Mouse (Mus musculus) kidney, embryonic 14.5 days (tissue): Measurements from ENCODE around the gene Iqgap2. TPM values are rescaled to one million over a fixed set of nuclear protein-coding genes. Genes with fewer than 3 reads are reported as not detected.
A peak's percentile ranks its signal among the peaks of the same experiment; 100 is the strongest.

ENCODE experiments used
- ATAC-seq: fragments of 200-750 bp; cut with Nextera tagmentation; 2 replicates; pipeline ENCODE4 v1.8.0; 2017; ENCODE audit warnings: moderate number of reproducible peaks, mild to moderate bottlenecking, moderate TSS enrichment, moderate library complexity; ENCODE audit not compliant: low FRiP score, low TSS enrichment
- H3K27ac ChIP-seq: fragments of 300-500 bp; sonication (generic); 2 replicates; pipeline ENCODE4 v1.5.1; 2014; ENCODE audit warnings: low read depth, mild to moderate bottlenecking, low read length, moderate library complexity, mixed read lengths
- H3K27me3 ChIP-seq: fragments of 300-500 bp; sonication (generic); 2 replicates; pipeline ENCODE4 v1.6.1; 2014; ENCODE audit warnings: mild to moderate bottlenecking, low read length; ENCODE audit not compliant: control insufficient read depth, insufficient read depth
- H3K36me3 ChIP-seq: fragments of 300-500 bp; sonication (generic); 2 replicates; pipeline ENCODE4 v1.6.1; 2014; ENCODE audit warnings: low read length, mixed read lengths; ENCODE audit not compliant: control insufficient read depth, insufficient read depth
- H3K4me1 ChIP-seq: fragments of 300-500 bp; sonication (generic); 2 replicates; pipeline ENCODE4 v1.6.1; 2014; ENCODE audit warnings: low read length, mixed read lengths; ENCODE audit not compliant: control insufficient read depth, insufficient read depth
- H3K4me2 ChIP-seq: fragments of 300-500 bp; sonication (generic); replicated peaks from 2 replicates; pipeline ENCODE4 v1.6.1; 2014; ENCODE audit warnings: low read depth, mild to moderate bottlenecking, low read length
- H3K4me3 ChIP-seq: fragments of 300-500 bp; sonication (generic); 2 replicates; pipeline ENCODE4 v1.5.1; 2014; ENCODE audit warnings: mild to moderate bottlenecking, low read length
- H3K9ac ChIP-seq: fragments of 300-500 bp; sonication (generic); 2 replicates; pipeline ENCODE4 v1.6.1; 2014; ENCODE audit warnings: low read depth, mild to moderate bottlenecking, low read length, moderate library complexity
- H3K9me3 ChIP-seq: fragments of 300-500 bp; sonication (generic); 2 replicates; pipeline ENCODE4 v1.6.1; 2016; ENCODE audit warnings: low read length; ENCODE audit not compliant: control insufficient read depth
- WGBS: fragments of 180-500 bp; shearing (Covaris S2); extraction: QIAGEN DNeasy Blood & Tissue Kit; methylation state at CpG from one replicate; pipeline ENCODE4 v1.1.7; 2014; 5-methylcytosine and 5-hydroxymethylcytosine counted together
- polyA plus RNA-seq: library from polyadenylated mRNA; unstranded; fragments of >200 nt; fragmentation: Nextera tagmentation; extraction: Ambion mirVana; gene quantifications from 2 replicates; pipeline ENCODE4 v1.2.1, GENCODE M21; 2014

Iqgap2 gene
- polyA plus RNA-seq, 1 experiment from 2014 or later: 11.2 TPM

DNA sequence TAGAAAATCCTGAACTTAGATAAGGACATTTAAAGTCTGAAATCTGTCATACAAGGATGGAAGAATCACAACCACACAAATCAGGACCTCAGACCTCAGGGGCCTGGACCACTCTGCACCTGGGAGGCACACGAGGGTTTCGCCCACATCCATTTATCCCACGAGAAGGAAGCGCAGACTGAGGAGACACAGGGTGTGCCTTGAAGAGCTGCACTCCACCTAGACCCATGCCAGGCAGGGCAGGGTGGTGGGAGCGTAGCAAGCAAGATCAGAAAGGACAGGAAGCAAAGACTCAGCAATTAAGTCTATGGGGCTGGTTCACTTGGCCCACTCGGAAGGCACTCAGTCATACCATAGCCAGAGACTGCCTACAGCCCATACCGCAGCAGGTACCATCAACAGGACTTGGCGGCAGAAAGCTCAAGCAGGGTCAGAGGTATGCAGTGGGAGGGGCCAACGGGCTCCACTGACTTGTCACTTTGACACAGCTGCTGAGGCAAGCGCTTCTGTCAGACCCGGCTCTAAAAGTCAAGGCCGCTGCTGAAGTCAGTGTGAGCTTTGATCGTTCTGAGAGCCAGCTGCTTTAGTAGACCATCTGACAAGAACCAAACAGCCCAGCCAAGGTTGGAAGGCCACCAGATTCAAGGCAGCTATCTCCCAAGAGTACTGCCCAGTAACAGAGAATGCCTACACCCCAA is 86.1 kb downstream of the Iqgap2 start:
- Histone ChIP-seq H3K4me1 (no peaks in the 10 kb centered on the region), H3K27ac (no peak overlapping the region), H3K4me2 (no peak overlapping the region), H3K4me3 (no peak overlapping the region), H3K9ac (no peak overlapping the region), H3K27me3 (no peaks in the 10 kb centered on the region), H3K36me3 (no peaks in the 10 kb centered on the region), H3K9me3 (no peaks in the 10 kb centered on the region)
- WGBS: 45% methylated on average over 13 of the region's 13 CpGs
- ATAC-seq: peak; percentile 49; the same call in 1 of the 2 replicates

GRCm38 (mm10) chr13:95804113-95804512 is 87.6 kb downstream of the Iqgap2 start:
- Histone ChIP-seq H3K27ac (no peak overlapping the region), H3K4me2 (no peak overlapping the region), H3K4me3 (no peak overlapping the region), H3K36me3 (no peaks in the 10 kb centered on the region), H3K9ac (no peak overlapping the region), H3K9me3 (no peaks in the 10 kb centered on the region), H3K27me3 (no peaks in the 10 kb centered on the region), H3K4me1 (no peaks in the 10 kb centered on the region)
- WGBS: 80% methylated on average over 6 of the region's 6 CpGs
- ATAC-seq: no peak

GRCm38 (mm10) chr13:95800925-95801324 is 90.8 kb downstream of the Iqgap2 start:
- Histone ChIP-seq H3K9ac (no peak overlapping the region), H3K4me2 (no peak overlapping the region), H3K27me3 (no peaks in the 10 kb centered on the region; the same call in 1 of the 2 replicates), H3K27ac (no peak overlapping the region), H3K36me3 (no peaks in the 10 kb centered on the region), H3K4me1 (no peaks in the 10 kb centered on the region), H3K4me3 (no peak overlapping the region), H3K9me3 (no peaks in the 10 kb centered on the region)
- ATAC-seq: no peak
- 83% methylated on average over 9 of the region's 9 CpGs for WGBS

DNA sequence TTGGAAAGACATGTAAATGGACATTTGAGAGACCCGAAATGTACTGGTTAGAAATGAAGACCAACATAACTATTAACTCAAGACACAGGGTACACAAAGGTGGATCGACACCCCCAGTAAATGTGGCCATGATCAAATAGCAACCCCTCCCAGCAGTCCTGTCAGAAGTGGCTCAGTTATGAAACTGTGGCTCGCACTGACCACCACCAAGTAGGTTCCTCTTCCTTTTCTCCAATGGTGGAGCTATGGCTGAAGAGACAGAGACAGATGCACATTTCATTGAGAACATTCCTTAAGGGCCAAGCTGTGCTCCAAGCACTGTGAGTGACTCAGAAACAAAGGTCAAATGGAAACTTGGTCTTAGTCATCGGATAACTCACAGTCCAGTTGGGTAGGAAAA is 92.4 kb downstream of the Iqgap2 start:
- Histone ChIP-seq H3K27me3 (no peaks in the 10 kb centered on the region; the same call in 1 of the 2 replicates), H3K9ac (no peak overlapping the region), H3K9me3 (no peaks in the 10 kb centered on the region), H3K36me3 (no peaks in the 10 kb centered on the region), H3K4me3 (no peak overlapping the region), H3K4me1 (peaks cover 3% of the 10 kb centered on the region; the same call in 1 of the 2 replicates), H3K4me2 (no peak overlapping the region), H3K27ac (no peak overlapping the region)
- no peak for ATAC-seq
- 91% methylated on average over 4 of the region's 4 CpGs for WGBS

- Histone ChIP-seq H3K4me1 (peaks cover 3% of the 10 kb centered on the region; the same call in 1 of the 2 replicates), H3K27me3 (no peaks in the 10 kb centered on the region; the same call in 1 of the 2 replicates), H3K27ac (no peak overlapping the region), H3K9ac (no peak overlapping the region), H3K4me3 (no peak overlapping the region), H3K36me3 (no peaks in the 10 kb centered on the region), H3K9me3 (no peaks in the 10 kb centered on the region), H3K4me2 (no peak overlapping the region)
- 54% methylated on average over 6 of the region's 6 CpGs for WGBS
- ATAC-seq: no peak
Observed at GRCm38 (mm10) chr13:95798721-95799120, 93.0 kb downstream of the Iqgap2 start.

DNA sequence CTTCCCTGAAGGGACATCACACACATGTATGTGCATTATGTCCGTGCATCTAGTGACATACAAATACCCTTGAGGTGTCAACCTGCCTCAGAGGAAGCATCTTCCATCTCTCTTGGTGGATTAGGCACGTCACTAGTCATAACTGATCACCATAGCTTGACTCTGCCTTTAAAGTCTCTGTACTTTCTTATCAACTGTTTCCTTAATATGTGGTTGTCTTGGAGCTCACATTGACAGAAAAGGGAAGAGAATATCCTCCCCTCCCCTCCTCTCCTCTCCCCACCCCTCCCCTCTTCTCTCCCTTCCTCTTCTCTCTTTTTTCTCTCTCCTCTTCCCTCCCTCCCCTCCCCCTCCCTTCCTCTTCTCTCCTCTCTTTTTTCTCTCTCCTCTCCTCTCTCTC is 94.2 kb downstream of the Iqgap2 start:
- 94% methylated on average over 2 of the region's 2 CpGs for whole genome bisulfite sequencing

GRCm38 (mm10) chr13:95794346-95794745 is 97.4 kb downstream of the Iqgap2 start:
- H3K36me3 ChIP-seq: no peaks in the 10 kb centered on the region
- WGBS: 61% methylated on average over 8 of the region's 8 CpGs
- peaks cover 9% of the 10 kb centered on the region; the same call in 1 of the 2 replicates for H3K4me1 ChIP-seq
- H3K9me3 ChIP-seq: no peaks in the 10 kb centered on the region
- no peak overlapping the region for H3K4me2 ChIP-seq
- no peak for ATAC-seq
- no peak overlapping the region for H3K9ac ChIP-seq
- H3K27ac ChIP-seq: no peak overlapping the region
- no peaks in the 10 kb centered on the region; the same call in 1 of the 2 replicates for H3K27me3 ChIP-seq
- no peak overlapping the region for H3K4me3 ChIP-seq

More for the DNA sequence above, 94.2 kb downstream of the Iqgap2 start:
- Histone ChIP-seq H3K27me3 (no peaks in the 10 kb centered on the region; the same call in 1 of the 2 replicates), H3K36me3 (no peaks in the 10 kb centered on the region), H3K9ac (no peak overlapping the region), H3K4me3 (no peak overlapping the region), H3K9me3 (no peaks in the 10 kb centered on the region), H3K4me1 (peaks cover 3% of the 10 kb centered on the region; the same call in 1 of the 2 replicates), H3K4me2 (no peak overlapping the region), H3K27ac (no peak overlapping the region)
- ATAC-seq: no peak

DNA sequence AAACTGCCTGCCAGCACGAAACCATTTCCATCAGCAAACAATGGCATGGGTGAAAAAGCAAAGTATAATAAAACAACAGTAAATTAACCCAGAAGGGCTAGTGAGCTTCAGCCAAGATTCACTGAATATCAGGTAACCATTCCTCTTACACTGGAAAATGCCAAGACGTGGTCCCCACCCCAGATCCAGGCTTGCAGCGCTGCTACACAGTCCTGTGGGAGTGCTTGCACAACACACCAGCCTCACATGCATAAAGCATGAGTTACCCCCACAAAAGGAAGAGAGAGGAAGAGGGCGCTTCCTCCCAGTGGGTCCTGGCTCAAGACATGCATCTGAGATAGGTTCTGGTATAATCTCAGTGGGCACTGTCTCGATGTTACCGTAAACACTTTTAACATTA is 100.8 kb downstream of the Iqgap2 start:
- no peak overlapping the region for H3K9ac ChIP-seq
- 65% methylated on average over 6 of the region's 6 CpGs for WGBS
- H3K27me3 ChIP-seq: no peaks in the 10 kb centered on the region; the same call in 1 of the 2 replicates
- H3K36me3 ChIP-seq: no peaks in the 10 kb centered on the region
- peaks cover 13% of the 10 kb centered on the region; the same call in 1 of the 2 replicates for H3K4me1 ChIP-seq
- ATAC-seq: 0 out of 2 replicates have a peak, but pooled peaks have one; percentile 39
- no peak overlapping the region for H3K4me2 ChIP-seq
- H3K9me3 ChIP-seq: no peaks in the 10 kb centered on the region
- no peak overlapping the region for H3K4me3 ChIP-seq
- no peak overlapping the region for H3K27ac ChIP-seq

DNA sequence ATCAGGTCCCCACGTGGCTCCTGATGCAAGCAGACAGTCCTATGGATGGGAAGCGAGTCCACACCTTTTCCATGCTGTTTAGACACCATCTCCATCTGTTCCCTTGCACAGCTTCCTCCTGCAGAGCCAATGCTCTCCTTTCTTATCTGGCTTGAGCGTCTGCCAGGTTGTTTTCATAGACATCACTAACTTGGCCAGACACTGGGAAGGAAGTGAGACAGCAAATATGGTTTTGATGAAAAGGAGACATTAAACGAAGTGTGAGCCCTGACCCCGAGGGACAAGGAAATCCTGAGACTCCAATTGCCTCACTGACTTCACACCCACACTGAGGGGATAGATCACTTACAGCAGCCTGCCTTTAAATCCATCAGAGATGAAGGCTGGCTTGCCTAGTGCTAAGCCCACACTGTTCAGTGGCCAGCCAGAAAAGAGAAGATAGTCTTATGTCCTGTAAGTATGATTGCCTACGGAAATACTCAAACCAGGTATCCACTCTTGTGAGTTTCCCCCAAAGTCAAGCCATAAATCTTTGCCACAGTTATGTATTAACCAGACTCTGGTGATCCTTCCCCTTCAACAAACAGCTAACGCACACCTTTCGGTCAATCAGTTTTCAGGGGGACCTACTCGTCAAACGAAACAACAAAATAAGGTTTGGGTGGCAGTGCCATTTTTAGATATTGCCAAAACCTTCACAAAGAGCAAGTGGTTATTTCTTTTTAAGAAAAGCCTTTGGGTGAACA is 102.9 kb downstream of the Iqgap2 start:
- WGBS: 45% methylated on average over 10 of the region's 10 CpGs
- ATAC-seq: no peak

More for the DNA sequence above, 102.9 kb downstream of the Iqgap2 start:
- Histone ChIP-seq H3K9me3 (no peaks in the 10 kb centered on the region), H3K4me1 (peaks cover 11% of the 10 kb centered on the region; the same call in 1 of the 2 replicates), H3K4me3 (no peak overlapping the region), H3K9ac (no peak overlapping the region), H3K27ac (no peak overlapping the region), H3K27me3 (no peaks in the 10 kb centered on the region; the same call in 1 of the 2 replicates), H3K4me2 (no peak overlapping the region), H3K36me3 (no peaks in the 10 kb centered on the region)
